ENCODE assay signal across 16 mouse cellular contexts in genomic region chr8:47763194-47763593, GRCm38 (mm10). TPM values are rescaled to one million over a fixed set of nuclear protein-coding genes. Genes with fewer than 3 reads are reported as not detected.
A peak's percentile ranks its signal among the peaks of the same experiment; 100 is the strongest.
DNase-seq lines count a peak whose midpoint lies in the region; ATAC-seq lines count a peak whose summit lies in the region.
"Had no signal": no experiment of that assay in that cellular context is flagged by ENCODE, and none has a peak within 500 bp of the region (broad histone marks: within the 10 kb centered on the region; RNA-seq: fewer than 3 reads in every experiment).

No protein-coding gene starts in this region.

- H3K9ac ChIP-seq in kidney, embryonic 14.5 days (ENCODE audit: low read depth, low read length) = no peak overlapping the region
- H3K9ac ChIP-seq in hindbrain, embryonic 13.5 days = no peak overlapping the region
- no peak overlapping the region for H3K9ac ChIP-seq in midbrain, embryonic 16.5 days (ENCODE audit: low read depth, low read length)

- 27% methylated on average over 9 of the region's 9 CpGs for WGBS in kidney, embryonic 14.5 days
- WGBS in hindbrain, embryonic 13.5 days = 38% methylated on average over 9 of the region's 9 CpGs
- WGBS in midbrain, embryonic 16.5 days = 28% methylated on average over 9 of the region's 9 CpGs

- DNase-seq in kidney, adult 11 months = no peak
- peak; percentile 19 for DNase-seq in MN1 (ENCODE audit: low spot score)
- no peak for DNase-seq in lung, adult 18-20 months
- no peak for DNase-seq in T-cell, adult 2 months (ENCODE audit: low spot score)
- DNase-seq: gastrocnemius, postnatal 36 days; kidney, adult 9 months; lung, postnatal 10 days had no signal

- H3K9me3 ChIP-seq in kidney, embryonic 14.5 days (ENCODE audit: control insufficient read depth, low read length) = no peaks in the 10 kb centered on the region
- H3K9me3 ChIP-seq in hindbrain, embryonic 13.5 days = no peaks in the 10 kb centered on the region
- H3K9me3 ChIP-seq in midbrain, embryonic 16.5 days (replicated peaks; ENCODE audit: control insufficient read depth, low read length, poor library complexity, severe bottlenecking) = no peaks in the 10 kb centered on the region

- no peak overlapping the region for H3K4me3 ChIP-seq in kidney, embryonic 14.5 days (ENCODE audit: low read length)
- no peak overlapping the region for H3K4me3 ChIP-seq in hindbrain, embryonic 13.5 days
- no peak overlapping the region for H3K4me3 ChIP-seq in midbrain, embryonic 16.5 days (ENCODE audit: low read depth, low read length)
- H3K4me3 ChIP-seq: left cerebral cortex, adult 2 months had no signal

- no peak; the same call in 1 of the 2 replicates for ATAC-seq in kidney, embryonic 14.5 days (ENCODE audit: low FRiP score, low TSS enrichment)
- no peak for ATAC-seq in hindbrain, embryonic 13.5 days (ENCODE audit: low FRiP score)
- ATAC-seq in midbrain, embryonic 16.5 days = no peak

- peaks cover 20% of the 10 kb centered on the region for H3K4me1 ChIP-seq in kidney, embryonic 14.5 days (ENCODE audit: control insufficient read depth, insufficient read depth, low read length)
- H3K4me1 ChIP-seq in hindbrain, embryonic 13.5 days (replicated peaks) = peaks cover 20% of the 10 kb centered on the region
- H3K4me1 ChIP-seq in midbrain, embryonic 16.5 days (ENCODE audit: control insufficient read depth, insufficient read depth, low read length) = peaks cover 9% of the 10 kb centered on the region; the same call in 1 of the 2 replicates

- H3K36me3 ChIP-seq in kidney, embryonic 14.5 days (ENCODE audit: control insufficient read depth, insufficient read depth, low read length) = no peaks in the 10 kb centered on the region
- no peaks in the 10 kb centered on the region for H3K36me3 ChIP-seq in hindbrain, embryonic 13.5 days
- no peaks in the 10 kb centered on the region for H3K36me3 ChIP-seq in midbrain, embryonic 16.5 days (ENCODE audit: control insufficient read depth, insufficient read depth, low read length)

- no peak overlapping the region for H3K27ac ChIP-seq in kidney, embryonic 14.5 days (ENCODE audit: low read depth, low read length)
- H3K27ac ChIP-seq in hindbrain, embryonic 13.5 days = no peak overlapping the region
- H3K27ac ChIP-seq in midbrain, embryonic 16.5 days (ENCODE audit: low read length) = no peak overlapping the region
- H3K27ac ChIP-seq: left cerebral cortex, adult 2 months had no signal

- no peaks in the 10 kb centered on the region for H3K27me3 ChIP-seq in kidney, embryonic 14.5 days (ENCODE audit: control insufficient read depth, insufficient read depth, low read length)
- H3K27me3 ChIP-seq in hindbrain, embryonic 13.5 days = peaks cover 3% of the 10 kb centered on the region; the same call in 1 of the 2 replicates
- H3K27me3 ChIP-seq in midbrain, embryonic 16.5 days (ENCODE audit: control insufficient read depth, insufficient read depth, low read depth, low read length) = no peaks in the 10 kb centered on the region

- 0 out of 2 replicates have a peak overlapping the region, but pooled peaks have one; percentile 34 for H3K4me2 ChIP-seq in kidney, embryonic 14.5 days (replicated peaks; ENCODE audit: low read depth, low read length)
- H3K4me2 ChIP-seq in hindbrain, embryonic 13.5 days = peak overlapping the region; percentile 35
- H3K4me2 ChIP-seq in midbrain, embryonic 16.5 days (ENCODE audit: low read length) = peak overlapping the region; percentile 31
- H3K4me2 ChIP-seq: liver, embryonic 11.5 days had no signal

RNA-seq across cellular contexts. Expression of gene Cdkn2aip, which starts 49.5 kb away (rescaled TPM):
- 26.0 and 33.7 TPM in 2 replicates for polyA plus RNA-seq in kidney, embryonic 14.5 days (2014; fragmentation: Nextera tagmentation; extraction: Ambion mirVana)
- 41.0 and 41.4 TPM in 2 replicates for polyA plus RNA-seq in hindbrain, embryonic 13.5 days (2015; fragmentation: Nextera tagmentation; extraction: Ambion mirVana)
- 32.7 and 39.0 TPM in 2 replicates for polyA plus RNA-seq in midbrain, embryonic 16.5 days (2015; fragmentation: Nextera tagmentation; extraction: Ambion mirVana)

RNA-seq across cellular contexts. Expression of gene Cldn24, which starts 58.7 kb away (rescaled TPM):
- not detected in 2 replicates for polyA plus RNA-seq in kidney, embryonic 14.5 days (2014; fragmentation: Nextera tagmentation; extraction: Ambion mirVana)
- not detected in 2 replicates for polyA plus RNA-seq in hindbrain, embryonic 13.5 days (2015; fragmentation: Nextera tagmentation; extraction: Ambion mirVana)
- polyA plus RNA-seq in midbrain, embryonic 16.5 days (2015; fragmentation: Nextera tagmentation; extraction: Ambion mirVana) = not detected in 2 replicates
- polyA plus RNA-seq: cortical plate, adult 2 months; forebrain, embryonic 11.5 days; heart, embryonic 16.5 days; liver, embryonic 11.5 days; stomach, postnatal 0 days had no signal
